Mouse (Mus musculus) CD4-positive, CD25-positive, alpha-beta regulatory T cell, adult 2 months (primary cell): ENCODE data around the gene Prr7.

Experiments
- DNase-seq: peaks from one replicate; pipeline ENCODE4 v3.0.0-alpha.2; 2012; ENCODE audit warnings: low read depth, low spot score

Prr7 gene

DNA sequence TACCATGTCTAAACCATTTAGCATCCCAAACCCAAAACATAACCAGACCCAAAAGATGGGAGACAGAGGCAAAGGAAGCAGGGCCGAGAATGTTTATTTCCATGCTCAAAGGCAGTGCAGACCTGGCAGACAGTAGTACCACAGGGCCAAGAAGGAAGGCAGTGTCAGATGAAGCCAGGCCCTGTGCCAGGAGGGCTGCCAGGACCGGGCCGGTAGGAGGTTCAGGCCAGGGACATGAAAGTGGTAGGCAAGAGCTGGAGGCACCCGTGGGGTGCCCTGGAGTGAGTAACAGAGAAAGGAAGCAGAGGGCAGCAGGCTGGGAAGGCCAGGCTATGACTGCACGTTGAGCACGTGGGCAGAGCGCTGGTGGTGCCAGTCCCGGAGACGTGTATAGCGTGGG lies 42.6 kb downstream of the Prr7 start:
- DNase-seq, result no peak

DNA sequence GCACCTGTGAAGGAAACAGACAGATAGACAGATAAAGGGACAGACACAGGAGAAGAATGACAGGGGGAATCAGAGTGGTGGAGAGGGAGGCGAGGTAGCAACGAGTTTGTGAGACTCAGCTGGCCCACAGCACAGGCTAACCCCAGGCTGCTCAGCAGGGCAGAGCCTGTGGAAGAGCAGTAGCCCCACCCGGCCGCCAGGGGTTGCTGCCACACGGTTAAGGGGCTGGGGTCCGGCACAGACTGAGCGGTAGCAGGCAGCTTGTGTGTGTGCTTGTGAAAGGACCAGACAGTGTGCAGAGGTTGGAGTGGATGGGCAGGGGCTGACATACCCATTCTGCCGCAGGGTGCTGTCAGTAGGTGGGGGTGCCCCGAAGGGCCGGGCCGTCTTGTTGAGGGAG lies 43.8 kb downstream of the Prr7 start:
- DNase-seq, result no peak

DNA sequence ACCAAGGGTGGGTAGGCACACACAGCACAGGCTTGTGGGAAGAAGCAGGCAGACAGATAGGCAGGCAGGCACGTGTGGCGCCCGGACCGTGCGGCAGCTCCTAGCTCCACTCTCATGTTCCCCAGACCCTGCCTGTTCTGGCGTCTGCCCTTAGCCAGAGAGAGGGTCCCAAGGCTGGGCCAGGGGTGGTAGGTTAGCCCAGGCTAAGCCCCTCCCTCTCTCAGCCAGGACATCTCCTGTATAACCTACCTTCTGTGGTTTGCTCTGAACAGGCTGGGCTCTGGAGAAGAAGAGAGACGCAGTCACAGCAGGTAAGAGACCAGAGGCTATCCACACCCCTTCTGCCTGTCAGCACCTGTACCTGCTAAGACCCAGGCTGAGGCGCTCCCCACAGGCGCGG lies 44.5 kb downstream of the Prr7 start:
- DNase-seq, result no peak

DNA sequence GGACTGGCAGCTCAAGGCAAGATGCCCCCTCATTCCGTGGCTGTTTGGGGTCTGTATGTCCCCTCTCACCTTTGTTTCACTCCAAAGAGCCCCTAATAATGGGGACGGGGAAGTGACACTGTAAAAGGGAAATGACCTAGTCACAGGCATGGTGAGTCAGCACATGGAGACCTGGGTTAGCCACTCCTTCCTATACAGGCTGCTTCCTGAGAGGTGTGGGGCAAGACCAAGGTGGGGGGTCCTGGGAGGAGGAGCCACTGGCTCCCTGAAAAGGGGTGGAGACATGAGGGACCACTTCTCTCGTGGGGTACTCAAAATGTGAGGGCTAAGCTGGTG lies 46.2 kb downstream of the Prr7 start:
- DNase-seq, result no peak

DNA sequence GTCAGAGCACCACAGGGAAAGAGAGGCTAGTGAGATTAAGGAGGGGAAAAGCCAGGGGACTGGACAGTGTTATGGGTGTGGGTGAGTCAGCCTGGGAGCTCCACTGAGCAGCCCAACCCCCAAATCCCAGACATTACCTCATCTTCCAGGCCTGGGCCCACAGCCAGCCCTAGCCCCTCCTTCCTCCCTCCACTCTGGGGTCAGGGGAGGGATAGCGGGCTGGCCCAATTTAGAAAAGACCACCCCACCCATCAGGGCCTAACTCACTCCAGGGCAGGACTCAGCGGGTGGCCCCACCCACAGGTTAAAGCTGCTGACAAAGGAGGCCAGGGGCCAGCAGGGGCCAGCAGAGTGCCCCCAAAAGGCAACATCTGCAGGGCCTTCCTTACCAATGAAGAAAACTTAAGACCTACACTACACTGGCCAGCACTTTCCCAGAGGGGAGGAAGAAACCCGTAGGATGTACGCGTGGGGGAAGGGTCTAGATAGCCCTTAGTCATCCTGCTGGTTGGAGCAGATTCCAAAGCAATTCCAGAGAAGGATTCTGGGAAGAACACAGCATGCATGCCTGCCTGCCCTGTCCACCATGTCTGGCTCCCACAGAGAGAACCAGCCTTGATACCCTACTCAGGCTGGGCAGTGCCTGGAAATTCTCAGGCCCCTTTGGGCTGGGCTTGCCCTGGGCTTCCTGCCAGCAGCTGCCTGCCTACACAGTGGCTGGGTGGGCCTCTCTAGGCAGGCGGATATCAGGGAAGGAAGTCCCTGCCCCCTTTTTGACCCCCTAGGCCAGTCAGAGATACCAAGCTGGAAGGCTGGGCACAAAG lies 46.8 kb downstream of the Prr7 start:
- no peak for DNase-seq

DNA sequence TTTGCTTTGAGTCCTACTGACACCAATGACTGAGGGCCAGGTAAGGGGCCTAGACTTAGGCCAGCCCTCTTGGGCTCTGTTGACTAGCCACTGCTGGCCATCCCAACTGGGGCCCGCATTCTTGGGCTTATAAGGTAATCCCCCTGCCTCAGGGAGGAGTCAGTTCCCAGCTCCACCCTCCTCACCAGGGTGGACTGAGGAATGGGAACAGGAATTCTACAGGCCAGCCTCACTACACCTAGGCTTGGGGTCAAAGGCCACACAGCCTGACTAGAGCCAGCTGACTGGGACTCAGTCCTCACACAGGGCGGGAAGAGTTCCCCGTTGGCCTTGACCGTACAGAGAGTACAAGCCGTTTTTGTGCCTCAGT lies 47.4 kb downstream of the Prr7 start:
- DNase-seq, result no peak

DNA sequence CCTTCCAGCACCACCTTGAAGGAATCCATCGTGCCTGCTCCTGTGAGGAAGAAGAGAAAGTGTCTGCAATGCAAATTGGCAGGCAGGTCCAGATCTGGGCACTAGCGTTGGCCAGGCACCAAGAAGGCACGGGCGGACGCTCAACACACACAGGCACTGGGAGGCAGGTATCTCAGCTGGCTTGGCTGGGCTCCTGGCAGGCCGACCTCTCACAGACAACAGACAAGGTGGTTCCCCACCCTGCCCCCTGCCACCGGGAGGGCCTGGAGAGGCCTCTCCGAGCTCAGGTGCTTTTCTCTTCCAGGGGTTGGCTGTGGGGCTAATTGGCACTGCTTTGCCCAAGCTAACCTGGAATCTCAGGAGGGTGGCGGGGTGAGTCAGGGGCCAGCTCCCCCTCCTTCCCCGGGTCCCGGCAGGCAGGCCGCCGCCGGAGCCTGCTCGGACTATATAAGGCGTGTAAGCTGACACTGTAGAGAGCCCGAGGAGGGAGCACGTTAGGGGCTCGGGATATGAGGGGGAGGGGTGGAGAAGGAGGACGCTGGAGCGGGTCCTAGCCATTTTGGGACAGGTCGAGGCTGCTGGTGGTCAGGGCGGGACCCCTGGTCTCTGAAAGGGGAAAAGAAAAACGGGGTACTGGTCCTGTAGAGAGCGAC lies 48.4 kb downstream of the Prr7 start:
- peak; percentile 38 for DNase-seq

DNA sequence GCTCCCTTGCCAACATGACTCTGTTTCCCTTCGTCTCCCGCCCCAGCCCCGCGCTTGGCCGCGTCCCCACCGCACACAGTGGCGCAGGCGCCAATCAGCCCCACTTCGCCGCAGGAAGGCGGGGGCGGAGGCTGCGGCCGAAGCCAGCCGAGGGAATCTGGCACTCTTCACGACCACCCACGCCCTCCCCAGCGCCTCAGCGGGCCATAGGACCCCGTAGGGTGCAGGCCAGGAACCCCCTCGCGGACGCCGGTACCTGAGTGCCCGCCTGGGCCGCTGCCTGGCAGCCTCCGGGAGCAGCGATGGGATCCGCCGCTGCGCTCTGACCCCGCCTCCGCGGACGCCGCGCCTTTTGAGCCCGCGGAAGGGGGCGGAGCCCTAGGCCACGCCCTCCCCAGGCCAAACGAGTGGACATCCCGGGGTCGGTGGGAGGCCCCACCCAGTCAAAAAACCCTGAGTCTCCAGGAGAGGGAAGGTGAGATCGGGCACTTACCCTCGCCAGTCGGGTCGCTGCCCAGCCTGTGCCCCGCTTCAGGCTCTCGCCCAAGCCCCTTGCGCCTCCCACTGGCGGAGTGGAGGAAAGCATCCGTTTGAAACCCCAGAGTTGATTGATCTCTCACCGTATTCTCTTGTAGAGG lies 49.2 kb downstream of the Prr7 start, which contains the start of gene Pdlim7:
Pdlim7 (minus strand) TSS at position 566 of the 638 bp plus-strand sequence.
- peak; percentile 91 for DNase-seq

DNA sequence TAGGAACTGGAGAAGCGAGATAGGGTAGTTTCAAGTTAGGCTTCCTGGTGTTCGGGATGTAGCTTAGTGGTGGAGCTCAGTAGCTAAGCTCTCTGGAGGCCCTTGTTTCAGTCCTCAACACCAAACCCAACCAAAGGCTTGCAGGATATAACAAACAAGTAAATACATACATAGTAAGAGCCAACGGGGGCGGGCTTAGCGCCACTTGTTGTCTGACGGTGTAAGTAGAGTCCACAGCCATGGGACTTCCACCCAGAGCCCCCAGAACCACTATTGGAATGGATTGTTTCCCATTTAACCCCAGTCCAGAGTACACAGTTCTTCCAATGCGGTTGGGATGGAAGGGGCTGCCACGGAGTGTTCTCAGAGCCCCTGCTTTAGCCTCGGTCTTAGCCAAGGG lies 49.8 kb downstream of the Prr7 start:
- no peak for DNase-seq

DNA sequence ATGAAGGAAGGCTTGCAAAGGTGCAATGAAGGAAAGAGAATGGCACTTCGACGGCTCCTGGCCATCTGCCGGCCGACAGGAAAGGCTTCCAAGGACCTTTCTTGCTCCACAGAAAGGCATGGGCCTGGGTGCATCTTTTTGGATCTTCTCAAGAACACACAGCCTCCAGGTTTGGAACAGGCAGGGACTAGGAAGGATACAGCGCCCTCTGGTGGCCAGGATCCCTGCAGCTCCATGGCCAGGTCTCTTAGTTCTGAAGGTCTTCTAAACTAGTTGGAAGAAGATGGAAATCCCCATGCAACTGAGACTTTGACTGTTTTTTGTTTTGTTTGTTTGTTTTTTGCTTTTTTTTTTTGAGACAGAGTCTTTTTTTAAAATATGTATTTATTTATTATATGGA lies 52.9 kb downstream of the Prr7 start:
- DNase-seq, result peak; percentile 92

DNA sequence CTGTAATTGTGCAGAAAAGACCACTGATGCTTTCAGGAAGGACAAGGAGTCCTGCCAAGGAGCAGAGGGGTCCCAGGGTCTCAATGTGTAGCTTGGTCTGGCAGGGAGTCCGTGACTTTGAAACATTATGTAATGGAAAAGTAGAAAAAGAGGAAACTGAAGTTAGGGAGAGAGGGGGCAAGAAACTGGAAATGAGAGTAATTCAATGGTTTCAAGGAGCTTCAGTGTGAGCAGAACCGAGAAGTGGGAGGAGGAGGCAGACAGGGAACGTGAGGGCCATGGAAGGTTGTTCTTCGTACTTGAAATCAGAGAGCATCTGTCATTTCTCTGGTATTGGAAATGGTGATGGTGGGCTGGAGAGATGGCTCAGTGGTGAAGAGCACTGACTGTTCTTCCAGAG lies 55.5 kb downstream of the Prr7 start:
- DNase-seq, result no peak

DNA sequence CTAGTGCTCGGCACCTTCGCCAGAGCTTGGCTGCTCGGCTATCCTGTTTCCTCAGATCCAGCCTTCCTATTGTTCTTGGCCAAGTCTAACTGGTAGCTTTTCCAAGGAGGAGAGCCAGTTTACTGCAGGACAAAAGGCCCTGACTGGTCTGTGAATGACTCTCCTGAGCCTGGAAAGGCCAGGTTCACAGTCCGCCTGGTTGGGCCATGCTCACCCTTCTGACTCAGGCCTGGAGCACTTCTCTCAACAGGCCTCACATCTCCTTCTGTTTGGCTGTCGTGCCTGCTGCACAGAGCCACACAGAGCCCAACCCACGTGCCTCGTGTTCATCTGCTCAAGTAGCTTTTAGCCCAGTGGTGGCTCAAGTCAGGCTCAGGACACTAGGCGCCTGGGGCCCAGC lies 58.7 kb downstream of the Prr7 start:
- DNase-seq, result no peak
